Mouse (Mus musculus) cerebellum, adult 9-10 months (tissue): Measurements from ENCODE around the gene Hnrnpa2b1.

Source experiments
- DNase-seq: peaks from one replicate; pipeline ENCODE4 v3.0.0; 2022

The Hnrnpa2b1 gene

DNA sequence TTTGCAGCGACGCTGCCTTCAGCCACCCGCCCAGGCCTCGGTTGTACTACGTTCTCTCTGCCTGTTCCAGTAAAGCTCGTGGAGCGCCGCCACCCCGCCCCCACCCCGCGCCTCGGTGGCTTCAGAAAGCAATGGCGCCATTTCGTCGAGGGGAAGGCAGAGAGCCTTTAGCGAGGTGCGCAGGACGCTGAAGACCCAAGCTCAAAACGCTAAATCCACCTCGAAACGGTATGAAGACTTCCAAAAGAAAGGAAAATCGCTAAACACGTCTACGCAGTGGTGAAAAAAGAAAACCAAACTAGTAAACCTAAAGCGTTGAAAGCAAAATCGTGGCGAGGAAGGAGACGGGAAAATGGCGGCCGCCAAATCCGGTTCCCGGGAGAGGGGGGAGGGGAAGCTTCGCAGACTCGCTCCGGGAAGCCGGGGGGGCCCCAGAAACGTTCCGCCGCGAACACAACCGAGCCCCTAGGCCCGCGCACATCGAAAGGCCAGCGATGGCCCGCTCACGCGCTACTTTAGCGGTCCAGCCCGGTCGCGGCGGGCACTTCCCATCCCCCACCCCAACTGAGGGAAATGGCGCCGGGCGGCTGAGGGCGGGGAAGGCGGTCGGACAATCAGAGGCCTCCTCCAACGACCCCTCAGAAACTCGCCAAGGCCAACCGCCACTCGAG is 668 bp downstream of the Hnrnpa2b1 start:
- DNase-seq: peak; percentile 81

DNA sequence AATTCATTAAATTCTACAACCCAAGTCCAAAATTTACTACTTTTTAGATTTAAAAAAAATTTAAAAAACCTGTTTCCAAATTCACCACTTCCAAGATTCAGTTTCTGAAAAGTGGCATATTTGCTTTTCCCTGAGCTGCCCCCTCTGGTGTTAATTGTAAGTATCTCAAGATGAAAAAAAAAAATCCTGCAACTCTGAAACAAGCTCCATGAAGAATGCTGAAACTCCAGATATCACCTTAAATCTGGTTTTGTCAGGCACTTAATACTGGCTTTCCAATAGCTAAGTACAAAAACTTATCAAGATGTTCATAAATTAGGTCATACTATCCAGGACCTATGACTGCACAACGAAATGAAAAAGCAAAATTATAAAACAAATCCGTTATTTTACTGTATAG is 2.0 kb downstream of the Hnrnpa2b1 start:
- DNase-seq: peak; percentile 37

DNA sequence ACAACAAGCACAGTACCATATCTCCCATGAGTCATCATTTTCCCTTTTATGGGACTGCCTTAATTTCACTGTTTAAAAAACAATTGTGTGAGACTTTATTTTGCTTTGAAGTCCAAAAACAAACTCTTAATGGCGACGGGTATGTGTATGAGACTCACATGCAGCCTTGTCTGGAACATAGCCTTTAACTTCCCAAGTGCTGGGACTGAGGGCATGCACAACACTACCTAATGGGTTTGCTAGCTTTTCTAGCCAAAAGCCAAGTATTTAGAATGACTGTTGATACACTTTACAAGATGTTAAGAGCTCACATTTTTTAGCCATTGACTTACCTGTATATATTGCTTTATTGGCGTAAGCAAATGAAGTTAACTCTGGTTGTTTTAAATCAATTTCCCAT is 9.3 kb downstream of the Hnrnpa2b1 start:
- no peak for DNase-seq

DNA sequence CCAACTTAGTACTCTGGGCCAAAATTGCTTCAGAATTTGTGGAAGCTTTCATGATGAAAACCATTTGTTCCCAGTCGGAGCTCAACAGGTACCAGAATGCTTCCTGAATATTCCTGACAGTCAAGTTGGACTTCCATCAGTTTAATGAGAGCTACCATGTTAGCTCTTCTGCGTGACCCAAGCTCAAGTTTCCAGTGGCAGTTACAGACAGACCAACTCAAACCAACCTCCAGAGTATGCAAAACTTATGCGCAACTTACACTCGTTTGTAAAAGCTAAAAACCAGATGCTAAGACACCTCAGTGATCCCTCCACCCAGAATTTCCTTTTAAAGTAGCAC is 9.7 kb downstream of the Hnrnpa2b1 start:
- no peak for DNase-seq

DNA sequence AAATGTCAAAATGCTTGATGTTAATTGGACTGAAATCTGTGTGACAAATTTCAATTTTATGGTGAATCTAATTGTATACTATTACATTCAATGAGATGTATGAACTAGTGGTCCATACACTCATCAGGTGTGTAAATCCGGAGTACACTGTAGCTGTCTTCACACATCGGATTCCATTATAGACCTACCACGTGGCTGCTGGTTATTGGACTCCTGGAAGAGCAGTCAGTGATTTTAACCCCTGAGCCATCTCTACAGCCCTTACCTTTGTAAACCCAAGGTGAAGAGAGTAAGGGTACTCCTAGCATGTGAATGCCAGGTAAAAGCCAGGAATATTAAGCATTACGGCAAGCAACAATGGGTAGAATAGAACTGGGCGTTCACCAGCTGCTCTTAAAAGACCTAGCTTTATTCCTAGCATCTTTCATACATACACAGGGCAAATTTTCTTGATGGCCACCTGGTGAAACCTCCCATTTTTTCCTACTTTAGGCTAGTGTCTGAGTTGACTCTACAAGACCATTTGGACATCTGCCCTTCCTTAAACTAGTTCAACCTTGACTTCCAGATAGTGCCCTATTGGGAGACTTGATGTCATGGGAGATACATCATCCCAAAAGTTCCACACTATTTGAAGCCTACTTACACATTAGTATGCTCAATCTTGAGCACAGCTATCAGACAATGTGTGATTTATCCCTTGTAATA is 10.2 kb downstream of the Hnrnpa2b1 start:
- no peak for DNase-seq

DNA sequence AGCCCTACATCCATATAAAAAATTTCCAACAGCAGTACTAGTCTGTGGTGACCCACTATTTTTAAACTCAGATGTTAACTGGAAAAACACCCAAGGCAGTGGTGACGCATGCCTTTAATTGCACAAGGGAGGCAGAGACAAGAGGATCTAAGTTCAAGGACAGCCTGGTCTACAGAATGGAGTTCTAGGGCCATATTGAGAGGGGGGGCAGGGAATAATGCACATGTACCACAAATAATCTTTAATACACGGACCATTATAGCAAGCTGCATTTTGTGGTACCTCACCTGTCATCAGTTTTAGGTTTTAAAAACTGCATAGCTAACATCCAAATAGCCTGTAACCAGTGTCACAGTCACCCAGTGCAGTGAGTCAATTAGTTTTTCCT is 10.8 kb downstream of the Hnrnpa2b1 start:
- DNase-seq: no peak

DNA sequence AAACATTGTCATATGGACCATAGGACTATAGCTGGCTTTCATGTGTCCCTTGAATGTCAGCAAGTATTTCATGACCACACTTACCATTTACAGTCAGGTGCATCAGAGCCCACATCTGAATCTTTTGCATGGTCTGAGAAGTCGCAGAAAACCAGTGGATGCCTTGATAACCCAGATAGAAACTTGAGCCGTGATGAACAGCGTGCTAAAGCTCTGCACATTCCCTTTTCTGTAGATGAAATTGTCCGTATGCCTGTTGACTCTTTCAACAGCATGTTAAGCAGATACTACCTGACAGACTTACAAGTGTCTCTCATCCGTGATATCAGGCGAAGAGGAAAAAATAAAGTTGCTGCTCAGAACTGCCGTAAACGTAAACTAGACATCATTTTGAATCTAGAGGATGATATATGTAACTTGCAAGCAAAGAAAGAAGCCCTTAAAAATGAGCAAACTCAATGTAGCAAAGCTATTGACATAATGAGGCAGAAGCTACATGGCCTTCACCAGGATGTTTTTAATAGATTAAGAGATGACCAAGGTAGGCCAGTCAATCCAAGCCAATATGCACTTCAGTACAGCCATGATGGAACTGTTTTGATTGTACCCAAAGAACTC is 11.8 kb downstream of the Hnrnpa2b1 start:
- no peak for DNase-seq

DNA sequence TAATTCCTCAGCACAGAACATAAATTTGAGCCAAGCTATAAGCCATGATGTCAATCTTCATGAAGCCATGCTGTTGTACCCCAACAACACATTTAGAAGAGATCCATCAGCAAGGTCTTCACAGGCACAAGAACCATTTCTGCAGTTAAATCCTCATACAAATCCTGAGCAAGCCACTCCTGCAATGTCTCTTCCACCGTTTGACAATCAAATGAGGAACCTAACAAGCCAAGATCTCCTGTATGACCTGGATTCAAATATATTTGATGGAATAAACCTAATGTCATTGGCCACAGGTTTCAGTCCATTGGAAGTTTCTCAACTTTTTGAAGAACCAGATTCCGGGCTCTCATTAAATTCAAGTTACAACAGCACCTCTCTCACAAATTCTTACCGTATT is 12.4 kb downstream of the Hnrnpa2b1 start:
- no peak for DNase-seq

DNA sequence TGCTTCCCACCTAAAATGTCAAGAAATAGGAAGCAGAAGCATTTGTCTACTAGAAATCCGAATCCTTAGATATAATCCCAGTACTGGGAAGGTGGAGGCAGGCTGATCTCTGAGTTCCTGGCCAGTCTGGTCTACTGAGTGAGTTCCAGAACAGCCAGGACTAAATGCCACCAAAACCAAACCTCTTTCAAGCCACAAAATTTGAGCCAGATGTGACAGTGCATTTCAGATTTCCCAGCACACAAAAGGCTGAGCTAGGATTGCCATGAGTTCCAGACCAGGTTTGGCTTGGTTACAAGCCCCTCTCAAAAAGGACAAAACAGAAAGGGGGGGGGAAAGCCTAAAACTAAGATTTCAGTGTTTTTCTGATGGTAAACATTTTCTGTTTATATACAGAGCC is 13.5 kb downstream of the Hnrnpa2b1 start:
- no peak for DNase-seq

DNA sequence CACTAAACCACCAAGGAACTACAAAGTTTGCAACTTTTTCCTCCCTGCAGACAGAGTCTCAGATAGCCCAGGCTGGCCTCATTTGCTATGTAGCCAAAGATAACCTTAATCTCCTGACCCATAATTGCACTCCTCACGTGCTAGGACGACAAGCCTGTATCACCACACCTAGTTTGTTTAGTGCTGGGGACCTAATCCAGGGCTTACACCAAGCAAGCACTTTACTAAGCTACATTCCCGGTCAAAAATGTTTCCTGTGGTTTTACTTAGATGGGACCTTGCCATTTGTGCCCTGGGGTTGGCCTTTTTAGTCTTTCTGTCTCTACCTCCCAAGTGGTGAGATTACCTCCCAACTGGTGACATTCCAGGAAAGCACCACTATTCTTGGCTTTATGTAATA is 14.7 kb downstream of the Hnrnpa2b1 start:
- no peak for DNase-seq

DNA sequence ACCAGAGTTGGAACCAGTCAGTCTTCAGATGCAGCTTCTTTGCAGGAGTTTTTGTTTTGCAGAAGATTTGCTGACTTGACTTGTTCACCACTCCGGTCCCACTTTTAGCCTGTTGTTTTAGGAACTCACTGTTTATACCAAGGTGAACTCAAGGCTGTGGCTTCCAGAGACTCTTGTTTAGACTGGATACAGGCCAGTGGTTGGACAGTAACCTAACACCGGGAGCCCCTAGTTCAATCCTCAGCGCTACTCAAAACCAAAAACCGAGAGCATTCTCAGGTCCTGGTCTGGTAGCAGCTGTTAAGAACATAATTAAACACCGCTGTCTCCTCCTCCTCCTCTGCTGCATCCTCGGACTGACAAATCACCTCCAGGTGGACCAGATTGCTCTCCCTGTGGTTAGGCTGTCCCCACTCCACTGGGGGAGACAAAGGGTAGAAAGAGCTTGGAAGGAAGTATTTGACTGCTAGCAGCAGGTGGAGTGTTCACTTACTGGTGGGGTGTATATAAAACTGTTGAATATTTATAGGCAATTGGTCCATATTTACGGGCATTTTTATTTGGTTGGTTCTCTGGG is 16.7 kb downstream of the Hnrnpa2b1 start:
- DNase-seq: no peak

DNA sequence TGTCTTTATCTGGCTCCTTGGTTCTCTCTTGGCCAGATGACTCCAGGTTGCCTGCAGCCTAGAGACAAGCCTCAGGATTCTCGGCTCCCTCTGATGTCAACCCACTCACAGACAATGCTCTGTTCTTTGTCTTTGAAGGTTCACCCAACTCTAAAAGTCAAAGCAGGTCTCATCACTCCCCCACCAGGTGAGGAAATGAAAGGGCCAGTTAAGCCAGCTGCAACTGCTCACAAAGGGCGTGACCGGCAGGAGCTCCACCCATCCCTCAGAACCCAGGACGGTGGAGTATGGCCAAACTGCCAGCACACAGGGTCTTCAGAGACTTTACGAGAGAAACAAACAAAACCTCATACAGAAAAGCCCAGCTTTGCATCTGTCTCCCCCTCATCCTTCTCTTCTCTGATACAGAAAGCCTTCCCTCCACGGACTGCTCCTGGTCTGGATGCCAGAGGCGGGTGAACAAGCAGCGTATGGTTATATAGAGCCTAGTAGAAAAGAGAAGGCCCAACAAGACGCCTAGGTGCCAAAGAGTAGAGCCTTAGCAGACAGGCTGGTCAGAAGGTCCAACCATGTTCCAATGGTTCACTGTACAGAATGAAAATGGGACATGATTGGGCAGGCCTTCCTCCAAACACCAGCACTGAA is 27.4 kb downstream of the Hnrnpa2b1 start:
- no peak for DNase-seq

DNA sequence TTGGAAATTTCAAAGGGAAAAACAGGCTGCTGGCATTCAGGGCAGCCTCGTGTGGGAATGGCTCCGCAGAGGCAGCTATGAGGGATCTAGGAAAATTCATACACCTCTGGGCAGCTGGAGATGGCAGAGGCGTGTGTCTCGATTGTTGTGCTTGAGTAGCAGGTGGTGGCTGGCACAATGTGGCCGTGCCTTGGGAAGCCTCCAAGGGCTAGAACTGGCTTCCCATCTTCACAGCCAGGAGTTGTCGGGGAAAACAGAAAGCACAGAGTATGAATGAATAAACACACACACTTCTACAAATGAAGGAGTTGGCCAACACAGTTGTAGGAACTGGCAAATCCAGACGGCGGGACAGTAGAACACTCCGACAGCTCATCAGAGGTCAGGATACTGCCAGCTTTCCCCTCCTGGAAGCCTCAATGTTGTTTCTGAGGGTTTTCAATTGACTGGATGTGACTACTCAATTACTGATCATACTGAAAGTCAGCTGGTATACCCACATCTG is 30.8 kb downstream of the Hnrnpa2b1 start:
- DNase-seq: no peak

DNA sequence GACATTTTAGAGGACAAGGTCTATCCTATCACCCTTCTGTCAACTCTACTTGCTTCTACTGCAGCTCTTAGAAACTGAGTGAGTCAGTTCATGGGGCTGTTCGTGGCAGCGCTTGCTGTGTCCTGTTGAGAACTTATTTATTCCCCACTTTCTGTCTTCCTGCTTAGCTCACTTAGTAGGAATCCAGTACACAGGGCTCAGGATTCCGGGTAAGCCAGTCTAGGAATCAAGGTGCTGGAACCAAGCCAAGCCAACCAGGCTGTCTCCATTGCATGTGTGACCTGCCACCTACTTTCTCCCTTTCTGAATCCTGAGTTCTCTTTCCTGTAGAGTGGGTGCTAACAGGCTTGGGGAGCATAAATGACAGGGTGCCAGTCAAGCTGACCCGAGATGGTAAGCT is 32.0 kb downstream of the Hnrnpa2b1 start:
- DNase-seq: no peak

DNA sequence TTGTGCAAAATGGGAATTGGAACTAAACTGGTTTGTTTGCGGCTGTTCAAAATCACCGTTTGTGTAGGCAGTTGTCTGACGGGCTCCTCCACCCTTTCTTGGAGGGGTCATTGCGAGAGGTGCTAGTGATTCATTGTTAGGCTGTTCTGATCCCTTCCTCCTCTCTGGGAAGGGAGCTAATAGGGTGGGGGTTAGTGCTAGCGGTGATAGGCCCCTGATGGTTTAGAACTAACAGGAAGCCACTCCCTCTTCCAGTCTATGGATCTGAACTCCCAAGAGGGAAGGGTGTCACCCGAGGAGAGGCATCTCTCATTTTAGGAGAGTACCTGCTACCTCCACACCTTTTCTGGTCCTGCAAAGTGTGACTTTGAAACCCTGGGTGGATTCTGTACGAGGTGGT is 35.4 kb downstream of the Hnrnpa2b1 start:
- no peak for DNase-seq

DNA sequence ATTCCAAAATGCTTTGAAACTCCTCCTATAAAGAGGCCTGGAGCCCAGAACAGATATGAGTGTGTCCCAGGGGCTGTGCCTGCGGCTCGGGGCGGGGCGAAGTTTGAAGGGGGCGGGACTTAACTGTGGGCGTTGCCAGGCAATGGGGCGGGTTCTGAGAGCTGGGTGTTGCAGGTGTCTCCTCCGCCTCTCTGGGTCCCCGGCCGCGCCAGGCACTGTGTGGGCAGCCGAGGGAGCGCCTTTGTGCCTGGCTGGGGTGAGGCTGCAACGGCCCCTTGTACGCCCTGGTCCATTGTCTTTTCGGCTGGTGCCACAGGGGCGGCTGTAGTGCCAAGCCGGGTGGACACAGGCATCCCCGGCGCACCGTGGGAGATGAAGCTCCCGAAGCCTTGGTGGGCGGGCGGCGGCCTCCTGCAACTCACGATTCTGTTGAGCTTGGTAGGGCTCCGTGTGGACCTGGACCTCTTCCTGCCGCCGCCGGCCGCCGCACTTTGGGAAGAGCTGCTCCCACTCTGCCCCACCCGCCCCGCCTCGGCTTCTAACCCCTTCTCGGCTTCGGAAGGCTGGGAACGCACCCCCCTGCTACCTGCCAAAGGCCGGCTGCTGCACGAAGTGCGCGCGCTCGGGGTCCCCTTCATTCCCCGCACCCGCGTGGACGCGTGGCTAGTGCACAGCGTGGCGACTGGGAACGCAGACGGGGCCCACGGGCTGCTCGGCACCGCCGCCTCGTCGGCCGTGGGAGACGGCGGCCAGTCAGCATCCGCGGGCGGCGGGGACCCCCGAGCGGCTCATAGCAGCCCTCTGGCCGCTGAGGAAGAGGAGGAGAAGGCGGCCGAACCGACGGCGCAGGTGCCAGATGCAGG is 36.9 kb downstream of the Hnrnpa2b1 start, which contains the start of gene Nfe2l3:
Nfe2l3 (plus strand) TSS at position 136 of the 863 bp plus-strand sequence.
- no peak for DNase-seq

DNA sequence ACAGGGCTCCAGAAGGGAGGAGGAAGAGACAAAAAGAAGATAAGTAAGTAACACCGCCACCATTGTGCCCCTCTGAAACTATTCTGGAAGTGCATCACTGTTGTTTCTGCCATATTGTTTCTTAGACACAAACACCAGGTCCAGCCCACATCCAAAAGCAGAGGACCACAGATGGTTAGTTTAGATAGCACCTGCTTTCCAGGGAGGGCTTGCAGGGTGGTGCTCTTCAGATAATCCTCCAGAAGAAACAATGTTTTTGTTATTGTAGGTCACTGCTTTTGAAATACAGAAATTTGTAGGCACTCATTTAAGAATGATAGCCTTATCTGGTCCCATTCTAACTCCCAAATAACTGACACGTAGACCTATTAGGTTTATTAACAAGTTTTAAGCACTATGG is 45.2 kb downstream of the Hnrnpa2b1 start:
- no peak for DNase-seq

DNA sequence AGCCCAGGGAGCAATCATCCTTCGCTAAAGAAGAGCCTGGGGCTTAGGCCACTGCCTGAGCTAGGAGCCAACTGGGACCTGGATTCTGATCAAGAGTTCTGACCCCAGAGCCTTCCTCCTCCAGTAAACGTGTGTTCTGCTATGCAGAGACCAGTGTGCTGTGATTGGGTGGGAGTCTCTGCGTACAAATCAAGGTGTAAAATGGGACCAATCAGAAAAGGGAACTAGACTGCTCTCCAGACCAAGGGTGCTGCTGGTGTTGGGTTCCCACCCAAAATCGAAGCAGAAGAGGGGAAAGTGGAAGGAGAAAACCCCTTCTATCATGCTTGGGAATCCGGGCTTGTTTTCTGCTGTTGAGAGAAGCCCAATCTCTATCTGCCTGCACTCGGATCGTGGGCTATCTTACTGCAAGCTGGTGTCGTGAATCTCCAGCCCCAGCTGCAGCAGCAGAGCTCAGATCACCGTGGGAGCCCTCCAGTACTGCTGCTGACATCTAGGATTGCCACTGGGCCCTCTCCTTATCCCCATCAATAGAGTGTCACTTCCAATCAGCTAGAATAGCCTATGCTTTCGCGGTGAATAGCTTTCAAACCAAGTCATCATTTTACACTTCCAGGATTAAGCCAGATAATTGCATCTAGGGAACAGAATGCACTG is 46.1 kb downstream of the Hnrnpa2b1 start:
- DNase-seq: no peak

DNA sequence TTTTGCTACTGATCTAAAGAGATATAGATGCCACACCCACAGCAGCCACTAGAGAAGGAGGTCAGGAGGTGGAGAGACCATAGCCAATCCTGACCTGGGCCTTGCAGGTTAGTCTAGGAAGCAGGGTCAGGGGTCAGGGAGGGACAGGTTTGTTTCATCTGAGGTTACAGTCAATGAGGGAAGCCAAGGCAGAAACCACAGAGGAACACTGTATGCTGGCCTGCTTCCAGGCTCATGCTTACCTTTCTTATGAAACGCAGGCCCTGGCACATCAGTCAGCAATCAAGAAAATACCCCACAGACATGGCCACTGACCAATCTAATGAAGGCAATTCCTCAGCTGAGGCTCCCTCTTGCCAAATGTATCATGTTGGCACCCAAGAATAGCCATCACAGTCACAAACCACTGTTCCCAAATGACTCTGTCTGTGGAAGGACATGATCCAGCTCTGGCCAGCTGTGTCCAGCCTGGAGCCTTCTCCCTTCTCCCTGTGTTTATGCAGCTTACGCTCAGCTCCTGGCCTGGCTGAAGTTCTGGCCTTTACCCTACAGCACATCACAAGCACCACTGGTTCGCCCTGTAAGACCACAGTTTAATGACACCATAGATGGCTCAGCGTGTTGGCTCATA is 52.3 kb downstream of the Hnrnpa2b1 start:
- no peak for DNase-seq

DNA sequence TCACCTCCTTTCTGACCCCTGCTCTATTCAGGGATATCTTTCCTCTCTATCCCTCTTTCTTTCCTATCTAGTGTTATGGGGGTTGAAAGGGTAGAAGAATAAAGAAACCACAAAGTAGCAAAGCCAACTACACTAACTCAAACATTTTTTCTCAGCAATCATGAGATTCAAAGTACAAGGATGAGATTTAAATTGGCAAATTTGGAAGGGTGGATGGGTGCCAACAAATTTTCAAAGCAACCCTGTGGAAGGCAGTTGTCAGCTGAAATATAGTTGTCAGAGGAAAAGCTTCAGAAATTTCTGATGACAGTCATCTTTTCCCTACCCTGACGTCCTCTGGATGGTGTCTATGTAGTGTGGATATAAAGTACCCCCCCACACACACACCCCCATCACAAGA is 53.3 kb downstream of the Hnrnpa2b1 start:
- DNase-seq: no peak
